Mouse (Mus musculus): ENCODE results near the gene Ift122.

- no peak for TF ChIP-seq CTCF (conservative IDR thresholded peaks at IDR 0.05; ENCODE audit: low read length)
- TF ChIP-seq POU5F1 (IDR thresholded peaks at IDR 0.05; ENCODE audit: borderline replicate concordance, low read length): no peak
Observed at GRCm38 (mm10) chr6:115863340-115863841, 10.1 kb downstream of the Ift122 start.
